Mouse (Mus musculus) liver, adult 2 months (tissue): ENCODE data around the gene Bach2. TPM values are rescaled to one million over a fixed set of nuclear protein-coding genes. Genes with fewer than 3 reads are reported as not detected.

ENCODE experiments used
- DNase-seq: peaks from one replicate; pipeline ENCODE4 v3.0.0-alpha.2; 2011; ENCODE audit warnings: low read depth, low spot score; ENCODE audit errors: extremely low read depth
- H3K27ac ChIP-seq: fragments of 200-500 bp; replicated peaks from 2 replicates; pipeline ENCODE4 v1.5.1; 2012; ENCODE audit warnings: low read depth, mild to moderate bottlenecking, control low read depth, inconsistent platforms, low read length; ENCODE audit not compliant: insufficient read depth
- H3K27me3 ChIP-seq: fragments of 200-500 bp; 2 replicates; pipeline ENCODE4 v1.6.1; 2012; ENCODE audit warnings: mild to moderate bottlenecking, moderate library complexity, low read length, inconsistent platforms; ENCODE audit not compliant: control insufficient read depth, insufficient read depth
- H3K36me3 ChIP-seq: fragments of 200-500 bp; 2 replicates; pipeline ENCODE4 v1.6.1; 2012; ENCODE audit warnings: low read length, inconsistent platforms; ENCODE audit not compliant: control insufficient read depth, insufficient read depth
- H3K4me1 ChIP-seq: fragments of 200-500 bp; 2 replicates; pipeline ENCODE4 v1.6.1; 2011; ENCODE audit warnings: low read length; ENCODE audit not compliant: control insufficient read depth, insufficient read depth
- H3K4me3 ChIP-seq: fragments of 200-500 bp; 2 replicates; pipeline ENCODE4 v1.5.1; 2011; ENCODE audit warnings: low read depth, mild to moderate bottlenecking, control low read depth, low read length, moderate library complexity; ENCODE audit not compliant: insufficient read depth
- H3K79me2 ChIP-seq: fragments of 200-500 bp; 2 replicates; pipeline ENCODE4 v1.6.1; 2012; ENCODE audit warnings: inconsistent platforms, mild to moderate bottlenecking, low read length, moderate library complexity; ENCODE audit not compliant: control insufficient read depth, insufficient read depth
- H3K9ac ChIP-seq: fragments of 200-500 bp; 2 replicates; pipeline ENCODE4 v1.6.1; 2012; ENCODE audit warnings: low read depth, mild to moderate bottlenecking, control low read depth, inconsistent platforms, low read length
- CTCF ChIP-seq: fragments of 200-500 bp; IDR thresholded peaks from 2 replicates; pipeline ENCODE4 v1.5.1; 2011; ENCODE audit warnings: low read depth, low read length, control low read depth
- POLR2A ChIP-seq: fragments of 200-500 bp; IDR thresholded peaks from 2 replicates; pipeline ENCODE4 v1.6.1; 2011; ENCODE audit warnings: low read length, control low read depth; ENCODE audit not compliant: insufficient read depth; ENCODE audit errors: extremely low read depth
- WGBS: fragments of 180-500 bp; shearing (Covaris S2); methylation state at CpG from one replicate; pipeline ENCODE4 v1.1.7; 2018; 5-methylcytosine and 5-hydroxymethylcytosine counted together
- polyA plus RNA-seq: library from polyadenylated mRNA; depleted of rRNA; stranded (reverse); fragments of >200 nt; gene quantifications from 2 replicates; pipeline ENCODE4 v1.2.3, GENCODE M21; 2012
- total RNA-seq: library from RNA; depleted of rRNA; stranded (reverse); fragments of >200 nt; gene quantifications from 2 replicates; pipeline ENCODE4 v1.2.3, GENCODE M21; 2014

Bach2 gene
- total and polyA plus RNA-seq, 2 experiments, result 2.1 to 6.0 TPM

DNA sequence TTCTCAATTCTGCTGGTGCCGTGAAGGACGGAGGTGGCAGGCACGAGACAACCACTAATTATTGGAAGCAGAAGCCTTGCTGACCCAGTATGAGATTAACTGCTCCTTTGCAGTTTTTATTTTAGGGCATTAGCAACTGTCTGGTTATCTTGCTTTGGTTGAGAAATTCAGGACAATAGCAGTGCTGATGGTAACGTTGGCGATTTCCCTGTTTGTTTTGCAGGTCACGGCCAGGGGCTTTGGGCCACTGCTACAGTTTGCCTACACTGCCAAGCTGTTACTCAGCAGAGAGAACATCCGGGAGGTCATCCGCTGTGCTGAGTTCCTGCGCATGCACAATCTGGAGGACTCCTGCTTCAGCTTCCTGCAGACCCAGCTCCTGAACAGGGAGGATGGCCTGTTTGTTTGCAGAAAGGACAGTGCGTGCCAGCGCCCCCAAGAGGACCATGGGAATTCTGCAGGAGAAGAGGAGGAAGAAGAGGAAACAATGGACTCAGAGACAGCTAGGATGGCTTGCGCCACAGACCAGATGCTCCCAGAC lies 323.0 kb downstream of the Bach2 start:
- H3K27ac ChIP-seq, result peak overlapping the region; percentile 30
- WGBS, result 9% methylated on average over 12 of the region's 12 CpGs
- peak; percentile 93 for DNase-seq

DNA sequence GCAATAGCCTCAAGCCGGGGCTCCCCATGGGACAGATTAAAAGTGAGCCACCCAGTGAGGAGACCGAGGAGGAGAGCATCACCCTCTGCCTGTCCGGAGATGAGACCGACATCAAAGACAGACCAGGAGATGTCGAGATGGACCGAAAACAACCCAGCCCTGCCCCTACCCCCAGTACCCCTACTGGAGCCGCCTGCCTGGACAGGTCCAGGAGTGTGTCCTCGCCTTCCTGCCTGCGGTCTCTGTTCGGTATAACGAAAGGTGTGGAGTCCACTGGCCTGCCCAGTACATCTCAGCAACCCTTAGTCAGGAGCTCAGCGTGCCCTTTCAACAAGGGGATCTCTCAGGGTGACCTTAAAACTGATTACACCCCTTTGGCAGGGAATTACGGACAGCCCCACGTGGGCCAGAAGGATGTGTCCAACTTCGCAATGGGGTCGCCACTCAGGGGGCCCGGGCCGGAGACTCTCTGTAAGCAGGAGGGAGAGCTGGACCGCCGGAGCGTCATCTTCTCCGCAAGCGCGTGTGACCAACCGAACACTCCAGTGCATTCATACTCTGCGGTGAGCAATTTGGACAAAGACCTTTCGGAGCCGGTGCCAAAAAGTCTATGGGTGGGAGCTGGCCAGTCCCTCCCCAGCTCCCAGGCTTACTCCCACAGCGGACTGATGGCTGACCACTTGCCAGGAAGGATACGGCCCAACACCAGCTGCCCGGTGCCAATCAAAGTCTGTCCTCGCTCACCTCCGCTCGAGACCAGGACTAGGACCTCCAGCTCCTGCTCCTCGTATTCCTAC lies 323.9 kb downstream of the Bach2 start:
- no peak for TF ChIP-seq CTCF
- no peak for TF ChIP-seq POLR2A
- Histone ChIP-seq H3K4me3 (no peak overlapping the region), H3K27ac (no peak overlapping the region), H3K36me3 (no peaks in the 10 kb centered on the region), H3K9ac (no peak overlapping the region), H3K4me1 (peaks cover 13% of the 10 kb centered on the region), H3K79me2 (no peaks in the 10 kb centered on the region; the same call in 1 of the 2 replicates), H3K27me3 (no peaks in the 10 kb centered on the region)
- no peak for DNase-seq
- WGBS, result 96% methylated on average over 35 of the region's 35 CpGs

More for the DNA sequence above, 323.0 kb downstream of the Bach2 start:
- Histone ChIP-seq H3K36me3 (no peaks in the 10 kb centered on the region), H3K4me3 (no peak overlapping the region), H3K79me2 (no peaks in the 10 kb centered on the region; the same call in 1 of the 2 replicates), H3K27me3 (no peaks in the 10 kb centered on the region), H3K9ac (no peak overlapping the region), H3K4me1 (peaks cover 13% of the 10 kb centered on the region)
- TF ChIP-seq POLR2A (no peak), CTCF (peak; percentile 68)

DNA sequence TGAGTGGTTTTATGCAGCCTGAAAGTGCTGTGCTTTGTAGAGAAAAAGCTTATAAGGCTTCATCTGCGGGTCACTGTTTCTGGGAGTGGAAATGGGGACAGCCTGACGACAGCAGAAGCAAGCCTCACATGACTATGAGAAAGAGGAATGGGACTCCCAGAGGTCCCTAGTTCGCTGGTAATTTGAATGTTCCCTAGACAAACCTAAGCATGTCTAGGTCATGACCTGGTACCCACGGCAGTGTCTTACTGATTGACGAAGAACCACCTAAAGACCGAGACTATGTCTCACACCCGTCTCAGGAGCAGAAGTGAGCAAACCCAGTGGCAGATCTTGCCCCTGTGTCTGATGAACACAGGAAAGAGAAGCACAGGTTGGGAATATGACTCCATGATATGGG lies 325.8 kb downstream of the Bach2 start:
- Histone ChIP-seq H3K9ac (no peak overlapping the region), H3K4me1 (peaks cover 18% of the 10 kb centered on the region), H3K27ac (peak overlapping the region; percentile 49), H3K27me3 (no peaks in the 10 kb centered on the region), H3K4me3 (no peak overlapping the region), H3K36me3 (no peaks in the 10 kb centered on the region), H3K79me2 (no peaks in the 10 kb centered on the region; the same call in 1 of the 2 replicates)
- no peak for TF ChIP-seq CTCF
- no peak for TF ChIP-seq POLR2A
- DNase-seq, result peak; percentile 45
- 86% methylated on average over 7 of the region's 7 CpGs for WGBS

DNA sequence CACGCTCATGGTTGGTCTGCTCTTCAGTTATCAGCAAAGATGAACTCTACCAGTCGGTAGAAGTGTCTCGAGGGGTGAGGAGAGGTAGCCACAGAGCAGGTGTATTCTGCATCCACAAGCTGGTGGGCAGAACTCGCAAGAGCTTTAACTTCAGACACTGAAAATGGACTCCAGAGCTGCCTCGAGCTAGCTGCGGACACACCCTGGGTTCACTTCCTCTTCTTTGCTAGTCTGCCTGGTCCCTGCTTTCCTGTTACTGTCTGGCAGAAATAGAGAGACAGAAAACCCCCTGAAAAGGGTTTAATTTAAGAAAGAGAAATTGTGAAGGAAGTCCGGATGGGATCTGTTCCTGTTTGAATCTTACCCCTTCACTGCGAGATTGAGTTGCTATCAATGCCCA lies 326.3 kb downstream of the Bach2 start:
- H3K9ac ChIP-seq, result no peak overlapping the region
- H3K27me3 ChIP-seq, result no peaks in the 10 kb centered on the region
- no peaks in the 10 kb centered on the region for H3K36me3 ChIP-seq
- no peak for TF ChIP-seq POLR2A
- TF ChIP-seq CTCF, result no peak
- 71% methylated on average over 8 of the region's 8 CpGs for WGBS
- peak overlapping the region; percentile 49 for H3K27ac ChIP-seq
- H3K79me2 ChIP-seq, result no peaks in the 10 kb centered on the region; the same call in 1 of the 2 replicates
- no peak overlapping the region for H3K4me3 ChIP-seq
- H3K4me1 ChIP-seq, result peaks cover 18% of the 10 kb centered on the region
- no peak for DNase-seq

DNA sequence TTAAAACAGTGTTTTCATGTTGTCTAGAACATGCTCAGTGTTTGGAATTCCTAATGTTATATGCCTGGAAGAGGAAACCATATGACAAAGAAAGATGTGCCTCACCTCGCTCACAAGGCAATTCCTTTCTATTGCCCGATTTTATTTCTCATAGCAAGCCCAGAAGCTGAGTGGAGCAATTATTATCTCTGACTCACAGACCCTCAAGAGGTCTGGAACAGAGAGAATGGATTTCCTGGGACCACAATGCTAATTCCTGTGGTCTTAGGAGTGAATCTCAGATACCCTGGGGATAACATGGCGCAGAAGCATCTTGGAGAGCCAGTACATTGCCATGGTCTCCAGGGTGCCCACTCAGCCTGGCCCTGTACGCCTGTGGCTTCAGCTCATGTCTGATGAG lies 330.4 kb downstream of the Bach2 start:
- no peak for TF ChIP-seq POLR2A
- no peak for TF ChIP-seq CTCF
- Histone ChIP-seq H3K4me1 (peaks cover 29% of the 10 kb centered on the region), H3K9ac (peak overlapping the region; percentile 40; the same call in 1 of the 2 replicates), H3K27ac (peak overlapping the region; percentile 79), H3K36me3 (no peaks in the 10 kb centered on the region), H3K4me3 (no peak overlapping the region), H3K79me2 (no peaks in the 10 kb centered on the region), H3K27me3 (no peaks in the 10 kb centered on the region)
- DNase-seq, result no peak
- 83% methylated on average over 4 of the region's 4 CpGs for WGBS
